In genomic region chrX:8248542-8249120, GRCm38 (mm10) we compare ENCODE assay signal across 28 mouse cellular contexts. TPM values are rescaled to one million over a fixed set of nuclear protein-coding genes. Genes with fewer than 3 reads are reported as not detected.
DNase-seq lines count a peak whose midpoint lies in the region; ATAC-seq and TF ChIP-seq lines count a peak whose summit lies in the region.
"Had no signal": no experiment of that assay in that cellular context is flagged by ENCODE, and none has a peak within 500 bp of the region (broad histone marks: within the 10 kb centered on the region; RNA-seq: fewer than 3 reads in every experiment).

No protein-coding gene starts in this region.

- H3K36me3 ChIP-seq in lung, embryonic 15.5 days: 0 out of 2 replicates have a peak, but pooled peaks cover 4% of the 10 kb centered on the region
- no peaks in the 10 kb centered on the region for H3K36me3 ChIP-seq in lung, postnatal 0 days (ENCODE audit: insufficient read depth, low read length)
- H3K36me3 ChIP-seq: embryonic facial prominence, embryonic 15.5 days had no signal

- no peak for TF ChIP-seq EP300 in lung, postnatal 0 days (IDR thresholded peaks at IDR 0.05)

- no peak overlapping the region for H3K4me3 ChIP-seq in lung, embryonic 15.5 days
- H3K4me3 ChIP-seq in lung, postnatal 0 days (ENCODE audit: low read depth, low read length): no peak overlapping the region
- H3K4me3 ChIP-seq in lung, adult 2 months (replicated peaks; ENCODE audit: extremely low read depth, low read depth, low read length): no peak overlapping the region
- H3K4me3 ChIP-seq: embryonic facial prominence, embryonic 13.5 days; embryonic facial prominence, embryonic 15.5 days; erythroblast, embryonic 14.5 days; forebrain, embryonic 10.5 days; forebrain, embryonic 12.5 days had no signal

- no peak for TF ChIP-seq POLR2A in lung, adult 2 months (IDR thresholded peaks at IDR 0.05; ENCODE audit: borderline replicate concordance, extremely low read depth, low read depth, low read length)

- 53% methylated on average over 8 of the region's 8 CpGs for WGBS in lung, embryonic 15.5 days
- 50% methylated on average over 8 of the region's 8 CpGs for WGBS in lung, postnatal 0 days
- WGBS in lung, adult 2 months: 72% methylated on average over 8 of the region's 8 CpGs

- peak overlapping the region; percentile 33 for H3K27ac ChIP-seq in lung, embryonic 15.5 days
- no peak overlapping the region for H3K27ac ChIP-seq in lung, postnatal 0 days (ENCODE audit: low read length)
- H3K27ac ChIP-seq: embryonic facial prominence, embryonic 13.5 days; embryonic facial prominence, embryonic 15.5 days; forebrain, embryonic 10.5 days; forebrain, embryonic 12.5 days had no signal

- peak; percentile 56; the same call in 1 of the 2 replicates for ATAC-seq in lung, embryonic 15.5 days (ENCODE audit: borderline replicate concordance, extremely low read depth, low FRiP score, low TSS enrichment)
- ATAC-seq in lung, postnatal 0 days: peak; percentile 37
- ATAC-seq: activated CD4-positive, CD25-positive, alpha-beta regulatory T cell, adult 4 months; CD4-positive, CD25-positive, alpha-beta regulatory T cell, adult 4 months; forebrain, embryonic 14.5 days; Patski had no signal

- H3K9me3 ChIP-seq in lung, embryonic 15.5 days: no peaks in the 10 kb centered on the region
- no peaks in the 10 kb centered on the region for H3K9me3 ChIP-seq in lung, postnatal 0 days (ENCODE audit: low read length)
- H3K9me3 ChIP-seq: embryonic facial prominence, embryonic 13.5 days; embryonic facial prominence, embryonic 15.5 days; forebrain, embryonic 10.5 days; forebrain, embryonic 12.5 days; G1E had no signal

- peak; percentile 30 for DNase-seq in heart, adult 11 months
- no peak for DNase-seq in heart, postnatal 4 days
- no peak for DNase-seq in lung, postnatal 25 days (ENCODE audit: low spot score)
- peak; percentile 69 for DNase-seq in lung, postnatal 0 days (ENCODE audit: low spot score)
- DNase-seq in lung, adult 2 months: no peak
- peak; percentile 7 to 48 for DNase-seq in lung, postnatal 4 days
- DNase-seq: adrenal gland, adult 8-10 months; adrenal gland, postnatal 14 days; adrenal gland, postnatal 36 days; B cell, adult 2 months; cerebellum, adult 11-12 months; cerebellum, adult 2 months; cerebellum, adult 9-10 months; cerebellum, postnatal 10 days; cerebellum, postnatal 25 days; embryo, embryonic 11 days had no signal

- no peak for TF ChIP-seq CTCF in lung, postnatal 0 days (IDR thresholded peaks at IDR 0.05)
- no peak for TF ChIP-seq CTCF in lung, adult 2 months (IDR thresholded peaks at IDR 0.05; ENCODE audit: insufficient read depth, low read length)

- peaks cover 7% of the 10 kb centered on the region; the same call in 1 of the 2 replicates for H3K4me1 ChIP-seq in lung, embryonic 15.5 days
- H3K4me1 ChIP-seq in lung, postnatal 0 days (ENCODE audit: insufficient read depth, low read depth, low read length): no peaks in the 10 kb centered on the region
- peaks cover 2% of the 10 kb centered on the region; the same call in 1 of the 2 replicates for H3K4me1 ChIP-seq in lung, adult 2 months (ENCODE audit: control insufficient read depth, insufficient read depth, low read length)

- H3K4me2 ChIP-seq in lung, embryonic 15.5 days: no peak overlapping the region
- H3K4me2 ChIP-seq in lung, postnatal 0 days (replicated peaks; ENCODE audit: low read depth, low read length): no peak overlapping the region
- H3K4me2 ChIP-seq: embryonic facial prominence, embryonic 13.5 days; embryonic facial prominence, embryonic 15.5 days; forebrain, embryonic 12.5 days had no signal

- no peak overlapping the region for H3K9ac ChIP-seq in lung, embryonic 15.5 days
- H3K9ac ChIP-seq in lung, postnatal 0 days (replicated peaks; ENCODE audit: low read depth): no peak overlapping the region
- H3K9ac ChIP-seq: embryonic facial prominence, embryonic 13.5 days; embryonic facial prominence, embryonic 15.5 days; forebrain, embryonic 12.5 days had no signal

- no peaks in the 10 kb centered on the region for H3K27me3 ChIP-seq in lung, embryonic 15.5 days
- H3K27me3 ChIP-seq in lung, postnatal 0 days (replicated peaks; ENCODE audit: insufficient read depth, low read length): no peaks in the 10 kb centered on the region
- H3K27me3 ChIP-seq: CH12.LX; embryonic facial prominence, embryonic 13.5 days; embryonic facial prominence, embryonic 15.5 days; forebrain, embryonic 12.5 days; Patski had no signal

RNA-seq across cellular contexts. Expression of gene Ftsj1, which starts 3.6 kb away (rescaled TPM):
- 10 to 100 TPM; 14.6 to 15.6 TPM for total RNA-seq in heart, postnatal 4 days (2021)
- polyA plus RNA-seq in lung, embryonic 15.5 days (2015; fragmentation: Nextera tagmentation; extraction: Ambion mirVana): 52.8 and 53.0 TPM in 2 replicates
- polyA plus RNA-seq in lung, postnatal 0 days (2015; fragmentation: Nextera tagmentation; extraction: Ambion mirVana): 24.2 and 26.5 TPM in 2 replicates
- polyA plus RNA-seq in lung, adult 2 months (2012; rRNA removed): 26.3 and 33.1 TPM in 2 replicates

RNA-seq across cellular contexts. Expression of gene Slc38a5, which starts 22.3 kb away (rescaled TPM):
- total RNA-seq in heart, postnatal 4 days (2021): 1 to 10 TPM; 2.5 to 3.2 TPM
- 90.1 and 98.9 TPM in 2 replicates for polyA plus RNA-seq in lung, embryonic 15.5 days (2015; fragmentation: Nextera tagmentation; extraction: Ambion mirVana)
- polyA plus RNA-seq in lung, postnatal 0 days (2015; fragmentation: Nextera tagmentation; extraction: Ambion mirVana): 88.1 and 90.0 TPM in 2 replicates
- 67.1 and 103 TPM in 2 replicates for polyA plus RNA-seq in lung, adult 2 months (2012; rRNA removed)
- total RNA-seq: adrenal gland, adult 8-10 months; adrenal gland, postnatal 36 days; CH12.LX had no signal
- polyA plus RNA-seq: CD4-positive, CD25-positive, alpha-beta regulatory T cell, adult 4 months; Patski had no signal

RNA-seq across cellular contexts. Expression of gene Porcn, which starts 42.3 kb away (rescaled TPM):
- 1 to 10 TPM; 2.0 to 2.7 TPM for total RNA-seq in heart, postnatal 4 days (2021)
- polyA plus RNA-seq in lung, embryonic 15.5 days (2015; fragmentation: Nextera tagmentation; extraction: Ambion mirVana): 10.2 and 11.6 TPM in 2 replicates
- polyA plus RNA-seq in lung, postnatal 0 days (2015; fragmentation: Nextera tagmentation; extraction: Ambion mirVana): 20.3 and 22.3 TPM in 2 replicates
- 79.5 and 86.0 TPM in 2 replicates for polyA plus RNA-seq in lung, adult 2 months (2012; rRNA removed)

RNA-seq across cellular contexts. Expression of gene Ebp, which starts 55.3 kb away (rescaled TPM):
- 10 to 100 TPM; 21.0 to 23.8 TPM for total RNA-seq in heart, postnatal 4 days (2021)
- polyA plus RNA-seq in lung, embryonic 15.5 days (2015; fragmentation: Nextera tagmentation; extraction: Ambion mirVana): 33.8 and 41.1 TPM in 2 replicates
- polyA plus RNA-seq in lung, postnatal 0 days (2015; fragmentation: Nextera tagmentation; extraction: Ambion mirVana): 51.0 and 58.1 TPM in 2 replicates
- 104 and 106 TPM in 2 replicates for polyA plus RNA-seq in lung, adult 2 months (2012; rRNA removed)

Comparison
In these comparisons a context has a peak if more than half of its experiments do, and no peak if none do; other contexts are left out.
1. DNase-seq: peak in heart, adult 11 months (single experiment), lung, postnatal 0 days (single experiment) and lung, postnatal 4 days (2 of 2); none in heart, postnatal 4 days (single experiment), lung, postnatal 25 days (single experiment) and lung, adult 2 months (single experiment).